Mouse (Mus musculus) lung, embryonic 14.5 days (tissue): ENCODE results near the gene Col17a1. TPM values are rescaled to one million over a fixed set of nuclear protein-coding genes. Genes with fewer than 3 reads are reported as not detected.

ENCODE experiments used
- ATAC-seq: fragments of 200-750 bp; cut with Nextera tagmentation; 2 replicates; pipeline ENCODE4 v1.8.0; 2017; ENCODE audit warnings: mild to moderate bottlenecking, moderate TSS enrichment, moderate library complexity; ENCODE audit not compliant: insufficient read depth
- DNase-seq: peaks from one replicate; pipeline ENCODE4 v3.0.0-alpha.2; 2015
- H3K27ac ChIP-seq: fragments of 300-500 bp; sonication (generic); 2 replicates; pipeline ENCODE4 v1.5.1; 2014; ENCODE audit warnings: low read depth, mild to moderate bottlenecking, moderate library complexity
- H3K27me3 ChIP-seq: fragments of 300-500 bp; sonication (generic); 2 replicates; pipeline ENCODE4 v1.6.1; 2014; ENCODE audit warnings: low read length, control low read depth; ENCODE audit not compliant: insufficient read depth
- H3K36me3 ChIP-seq: fragments of 300-500 bp; sonication (generic); 2 replicates; pipeline ENCODE4 v1.6.1; 2014; ENCODE audit warnings: control low read depth; ENCODE audit not compliant: insufficient read depth
- H3K4me1 ChIP-seq: fragments of 300-500 bp; sonication (generic); 2 replicates; pipeline ENCODE4 v1.6.1; 2014; ENCODE audit warnings: antibody characterized with exemption, control low read depth; ENCODE audit not compliant: insufficient read depth
- H3K4me2 ChIP-seq: fragments of 300-500 bp; sonication (generic); 2 replicates; pipeline ENCODE4 v1.6.1; 2014; ENCODE audit warnings: mild to moderate bottlenecking
- H3K4me3 ChIP-seq: fragments of 300-500 bp; sonication (generic); 2 replicates; pipeline ENCODE4 v1.5.1; 2014; ENCODE audit warnings: low read depth, low read length
- H3K9ac ChIP-seq: fragments of 300-500 bp; sonication (generic); 2 replicates; pipeline ENCODE4 v1.6.1; 2014
- H3K9me3 ChIP-seq: fragments of 300-500 bp; sonication (generic); 2 replicates; pipeline ENCODE4 v1.6.1; 2016; ENCODE audit warnings: low read depth, low read length, control low read depth
- CTCF ChIP-seq: IDR thresholded peaks from 2 replicates; pipeline ENCODE4 v1.5.1; 2016; ENCODE audit warnings: antibody characterized with exemption, low read depth
- WGBS: fragments of 180-500 bp; shearing (Covaris S2); extraction: QIAGEN DNeasy Blood & Tissue Kit; methylation state at CpG from one replicate; pipeline ENCODE4 v1.1.7; 2014; 5-methylcytosine and 5-hydroxymethylcytosine counted together
- polyA plus RNA-seq: library from polyadenylated mRNA; unstranded; fragments of >200 nt; fragmentation: Nextera tagmentation; extraction: Ambion mirVana; gene quantifications from 2 replicates; pipeline ENCODE4 v1.2.1, GENCODE M21; 2014

Col17a1 gene
- polyA plus RNA-seq, 1 experiment from 2014 or later = 1.8 TPM

GRCm38 (mm10) chr19:47699743-47700142 lies 7.8 kb upstream of the Col17a1 start:
- Histone ChIP-seq H3K4me3 (no peak overlapping the region), H3K9ac (no peak overlapping the region), H3K27ac (no peak overlapping the region; the same call in 1 of the 2 replicates), H3K4me1 (0 out of 2 replicates have a peak, but pooled peaks cover 4% of the 10 kb centered on the region), H3K9me3 (no peaks in the 10 kb centered on the region), H3K4me2 (no peak overlapping the region), H3K36me3 (no peaks in the 10 kb centered on the region), H3K27me3 (no peaks in the 10 kb centered on the region)
- no peak for TF ChIP-seq CTCF
- DNase-seq = peak; percentile 42
- ATAC-seq = no peak
- 28% methylated on average over 9 of the region's 9 CpGs for WGBS

DNA sequence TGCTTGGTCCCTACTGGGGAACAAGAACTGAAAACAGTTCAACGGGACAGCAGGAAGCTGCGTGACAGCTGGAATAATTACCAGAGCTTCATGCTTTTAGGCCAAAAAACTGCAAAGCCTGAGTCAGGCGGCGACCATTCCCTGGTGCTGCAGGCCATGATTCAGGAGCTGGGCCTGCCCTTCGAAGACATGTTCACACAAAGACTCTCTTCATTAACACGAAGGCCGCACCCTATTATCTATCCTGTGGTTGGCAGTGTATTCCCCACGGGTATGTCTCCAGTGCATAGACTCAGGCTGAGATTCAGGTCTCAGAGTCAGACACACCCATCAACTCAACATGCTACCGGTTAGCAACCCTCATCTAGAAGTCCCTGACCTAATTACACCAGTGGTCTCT lies 6.4 kb upstream of the Col17a1 start:
- Histone ChIP-seq H3K4me2 (no peak overlapping the region), H3K4me3 (no peak overlapping the region), H3K27me3 (no peaks in the 10 kb centered on the region), H3K9me3 (no peaks in the 10 kb centered on the region), H3K27ac (no peak overlapping the region), H3K9ac (no peak overlapping the region), H3K4me1 (0 out of 2 replicates have a peak, but pooled peaks cover 4% of the 10 kb centered on the region), H3K36me3 (no peaks in the 10 kb centered on the region)
- no peak for TF ChIP-seq CTCF
- ATAC-seq (no peak), DNase-seq (no peak)
- 66% methylated on average over 9 of the region's 9 CpGs for WGBS

- Histone ChIP-seq H3K36me3 (no peaks in the 10 kb centered on the region), H3K27me3 (no peaks in the 10 kb centered on the region), H3K4me3 (no peak overlapping the region), H3K27ac (no peak overlapping the region), H3K9ac (no peak overlapping the region), H3K4me1 (0 out of 2 replicates have a peak, but pooled peaks cover 4% of the 10 kb centered on the region), H3K9me3 (no peaks in the 10 kb centered on the region), H3K4me2 (no peak overlapping the region)
- ATAC-seq = no peak
- DNase-seq = no peak
- WGBS = 92% methylated on average over 11 of the region's 11 CpGs
- TF ChIP-seq CTCF = no peak
Measured at GRCm38 (mm10) chr19:47697067-47697466, 5.2 kb upstream of the Col17a1 start.

- TF ChIP-seq CTCF = no peak
- no peak overlapping the region for H3K27ac ChIP-seq
- H3K27me3 ChIP-seq = no peaks in the 10 kb centered on the region
- DNase-seq (no peak), ATAC-seq (no peak)
- WGBS = 96% methylated on average over 8 of the region's 8 CpGs
- no peak overlapping the region for H3K4me3 ChIP-seq
- H3K4me1 ChIP-seq = 0 out of 2 replicates have a peak, but pooled peaks cover 4% of the 10 kb centered on the region
- no peak overlapping the region for H3K9ac ChIP-seq
- H3K9me3 ChIP-seq = no peaks in the 10 kb centered on the region
- H3K4me2 ChIP-seq = no peak overlapping the region
- H3K36me3 ChIP-seq = no peaks in the 10 kb centered on the region
Measured at GRCm38 (mm10) chr19:47696411-47696810, 4.5 kb upstream of the Col17a1 start.

GRCm38 (mm10) chr19:47695725-47696124 lies 3.8 kb upstream of the Col17a1 start:
- H3K9ac ChIP-seq = no peak overlapping the region
- no peak overlapping the region for H3K4me3 ChIP-seq
- no peaks in the 10 kb centered on the region for H3K27me3 ChIP-seq
- no peak overlapping the region for H3K27ac ChIP-seq
- WGBS = 82% methylated on average over 6 of the region's 6 CpGs
- no peaks in the 10 kb centered on the region for H3K9me3 ChIP-seq
- DNase-seq (no peak), ATAC-seq (no peak)
- H3K36me3 ChIP-seq = no peaks in the 10 kb centered on the region
- H3K4me1 ChIP-seq = 0 out of 2 replicates have a peak, but pooled peaks cover 4% of the 10 kb centered on the region
- no peak overlapping the region for H3K4me2 ChIP-seq
- no peak for TF ChIP-seq CTCF

GRCm38 (mm10) chr19:47689592-47689991 lies 2.3 kb downstream of the Col17a1 start:
- Histone ChIP-seq H3K27me3 (no peaks in the 10 kb centered on the region), H3K4me2 (no peak overlapping the region), H3K27ac (no peak overlapping the region), H3K9ac (no peak overlapping the region), H3K4me1 (no peaks in the 10 kb centered on the region), H3K4me3 (no peak overlapping the region), H3K36me3 (no peaks in the 10 kb centered on the region), H3K9me3 (no peaks in the 10 kb centered on the region)
- ATAC-seq = no peak
- DNase-seq = no peak
- TF ChIP-seq CTCF = no peak
- WGBS = 61% methylated on average over 7 of the region's 7 CpGs

GRCm38 (mm10) chr19:47678675-47679074 lies 13.2 kb downstream of the Col17a1 start:
- ATAC-seq (no peak), DNase-seq (no peak)
- Histone ChIP-seq H3K36me3 (no peaks in the 10 kb centered on the region), H3K4me3 (no peak overlapping the region), H3K4me1 (no peaks in the 10 kb centered on the region), H3K9ac (no peak overlapping the region), H3K9me3 (no peaks in the 10 kb centered on the region), H3K27ac (no peak overlapping the region), H3K4me2 (no peak overlapping the region), H3K27me3 (no peaks in the 10 kb centered on the region)
- WGBS = 80% methylated on average over 12 of the region's 12 CpGs
- no peak for TF ChIP-seq CTCF

- peak; percentile 70 for DNase-seq
- Histone ChIP-seq H3K4me1 (no peaks in the 10 kb centered on the region), H3K27ac (no peak overlapping the region), H3K4me3 (no peak overlapping the region), H3K4me2 (no peak overlapping the region), H3K36me3 (no peaks in the 10 kb centered on the region), H3K9ac (no peak overlapping the region), H3K9me3 (no peaks in the 10 kb centered on the region), H3K27me3 (no peaks in the 10 kb centered on the region)
- no peak for ATAC-seq
- peak; percentile 71 for TF ChIP-seq CTCF
- WGBS = 39% methylated on average over 8 of the region's 8 CpGs
Measured at GRCm38 (mm10) chr19:47674419-47674818, 17.5 kb downstream of the Col17a1 start.
